Mouse (Mus musculus): ENCODE results near the gene Tbc1d7.

GRCm38 (mm10) chr13:43173262-43173661, 2.0 kb upstream of the Tbc1d7 start:
- TF ChIP-seq CTCF (IDR thresholded peaks at IDR 0.05; ENCODE audit: extremely low read depth, insufficient read length, insufficient replicate concordance, low read depth, low read length) (peak; percentile 86; the same call in 1 of the 2 replicates), POLR2A (IDR thresholded peaks at IDR 0.05; ENCODE audit: low read depth, low read length) (no peak)

All from small intestine, adult 2 months (tissue).